Mouse (Mus musculus): ENCODE measurements around the gene Mgat2. TPM values are rescaled to one million over a fixed set of nuclear protein-coding genes. Genes with fewer than 3 reads are reported as not detected.

Mgat2 gene
- 10.3 and 12.5 TPM in 2 replicates for polyA plus RNA-seq (2012; rRNA removed)

DNA sequence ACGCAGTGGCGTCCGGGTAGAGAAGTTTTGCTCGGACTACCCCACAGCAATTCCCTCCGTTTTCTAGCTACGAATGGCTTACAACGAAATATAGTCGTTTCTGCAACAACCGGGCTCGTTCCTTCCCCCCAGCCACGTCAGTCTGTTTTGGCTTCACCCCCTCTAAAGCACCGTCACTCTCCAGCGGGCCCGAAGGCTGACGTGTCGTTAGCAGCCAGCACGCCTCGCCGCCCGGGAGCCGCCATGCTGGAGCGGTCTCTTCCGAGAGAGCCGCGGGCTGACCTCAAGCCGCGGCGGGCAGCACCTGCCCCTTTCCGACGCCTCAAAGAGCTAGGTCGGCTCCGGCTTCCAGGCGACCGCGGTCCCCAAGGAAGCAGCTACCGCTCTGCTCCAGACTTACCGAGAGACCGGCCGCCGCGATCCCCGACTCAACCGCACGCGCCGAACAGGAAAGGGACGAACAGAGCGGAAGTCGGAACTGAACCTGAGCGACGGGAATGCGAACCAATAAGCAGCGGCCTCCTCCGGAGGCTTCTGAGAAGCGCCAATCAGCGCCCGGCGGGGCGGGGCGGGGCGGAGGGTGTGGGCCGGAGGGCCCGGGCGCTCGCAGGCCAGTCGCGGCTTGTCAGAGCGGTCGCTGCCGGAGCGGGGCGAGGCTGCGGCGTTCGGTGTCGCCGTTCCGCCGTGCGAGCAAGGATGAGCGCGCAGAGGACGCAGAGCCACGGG, at the start of gene Mgat2, which contains the start of gene Rpl36al:
Gene Mgat2, plus strand, starts transcription at position 575 of the 726 bp plus-strand sequence.
Gene Rpl36al, minus strand, starts transcription at position 501 of the 726 bp plus-strand sequence.

DNA sequence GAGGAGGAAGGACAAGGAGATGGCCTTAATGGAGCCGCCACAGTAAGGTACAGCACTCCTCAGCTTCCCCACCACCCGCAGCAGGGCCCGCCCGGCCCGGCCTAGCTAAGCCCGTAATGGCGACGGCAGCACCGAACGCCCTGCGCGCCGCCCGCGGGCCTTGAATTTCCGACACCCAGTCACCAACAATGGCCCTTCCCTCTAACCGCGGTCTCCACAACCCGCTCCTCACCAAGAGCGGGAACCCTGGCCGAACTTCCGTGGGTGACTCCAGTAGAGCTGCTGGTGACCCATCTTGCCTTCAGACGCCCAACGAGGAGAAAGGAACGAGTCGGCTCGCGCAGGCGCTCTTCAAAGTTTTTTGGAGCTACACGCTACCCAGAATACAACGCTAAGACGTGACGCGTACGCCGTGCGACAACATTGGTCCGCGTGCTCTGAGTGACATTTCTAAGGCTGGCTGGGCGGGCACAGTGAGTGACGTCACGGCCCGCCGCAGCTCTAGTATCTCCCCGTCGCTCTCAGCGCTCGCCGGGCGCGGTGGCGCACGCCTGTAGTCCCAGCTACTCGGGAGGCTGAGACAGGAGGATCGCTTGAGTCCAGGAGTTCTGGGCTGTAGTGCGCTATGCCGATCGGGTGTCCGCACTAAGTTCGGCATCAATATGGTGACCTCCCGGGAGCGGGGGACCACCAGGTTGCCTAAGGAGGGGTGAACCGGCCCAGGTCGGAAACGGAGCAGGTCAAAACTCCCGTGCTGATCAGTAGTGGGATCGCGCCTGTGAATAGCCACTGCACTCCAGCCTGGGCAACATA, 25.0 kb upstream of the Mgat2 start, which contains the start of gene Rps29:
Gene Rps29, minus strand, starts transcription at position 422 of the 813 bp plus-strand sequence.

DNA sequence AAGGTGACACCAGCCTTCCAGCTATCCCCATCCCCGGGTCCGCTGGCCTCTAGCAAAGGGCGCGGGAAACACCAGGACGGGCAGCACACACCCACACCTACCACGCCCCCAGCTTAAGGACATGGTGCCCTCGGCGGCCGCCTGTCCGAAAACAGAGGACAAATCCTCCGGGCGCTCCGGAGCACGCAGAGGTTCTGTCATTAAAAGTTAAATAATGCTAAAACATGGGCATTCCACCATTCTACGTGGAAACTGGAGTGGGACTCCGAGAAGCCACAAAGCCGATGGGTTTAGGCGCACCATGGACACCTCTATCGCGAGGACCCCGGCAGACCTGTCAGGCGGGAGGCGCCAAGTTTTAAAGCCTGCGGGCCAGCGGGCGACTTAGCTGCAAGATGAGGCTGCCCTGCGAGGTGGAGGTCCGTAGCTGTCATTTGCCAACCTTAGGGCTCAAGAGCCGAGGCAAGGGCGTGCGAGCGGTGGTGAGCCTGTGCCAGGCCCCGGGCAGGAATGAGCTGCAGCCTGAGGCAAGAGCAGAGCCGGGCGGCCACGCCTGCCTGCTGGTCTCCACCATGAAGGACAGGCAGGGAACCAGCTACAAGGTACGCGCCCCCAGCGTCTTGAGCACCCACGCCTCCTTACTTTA, 15.4 kb upstream of the Mgat2 start, which contains the start of gene Lrr1:
Gene Lrr1, plus strand, starts transcription at position 354 of the 646 bp plus-strand sequence.

DNA sequence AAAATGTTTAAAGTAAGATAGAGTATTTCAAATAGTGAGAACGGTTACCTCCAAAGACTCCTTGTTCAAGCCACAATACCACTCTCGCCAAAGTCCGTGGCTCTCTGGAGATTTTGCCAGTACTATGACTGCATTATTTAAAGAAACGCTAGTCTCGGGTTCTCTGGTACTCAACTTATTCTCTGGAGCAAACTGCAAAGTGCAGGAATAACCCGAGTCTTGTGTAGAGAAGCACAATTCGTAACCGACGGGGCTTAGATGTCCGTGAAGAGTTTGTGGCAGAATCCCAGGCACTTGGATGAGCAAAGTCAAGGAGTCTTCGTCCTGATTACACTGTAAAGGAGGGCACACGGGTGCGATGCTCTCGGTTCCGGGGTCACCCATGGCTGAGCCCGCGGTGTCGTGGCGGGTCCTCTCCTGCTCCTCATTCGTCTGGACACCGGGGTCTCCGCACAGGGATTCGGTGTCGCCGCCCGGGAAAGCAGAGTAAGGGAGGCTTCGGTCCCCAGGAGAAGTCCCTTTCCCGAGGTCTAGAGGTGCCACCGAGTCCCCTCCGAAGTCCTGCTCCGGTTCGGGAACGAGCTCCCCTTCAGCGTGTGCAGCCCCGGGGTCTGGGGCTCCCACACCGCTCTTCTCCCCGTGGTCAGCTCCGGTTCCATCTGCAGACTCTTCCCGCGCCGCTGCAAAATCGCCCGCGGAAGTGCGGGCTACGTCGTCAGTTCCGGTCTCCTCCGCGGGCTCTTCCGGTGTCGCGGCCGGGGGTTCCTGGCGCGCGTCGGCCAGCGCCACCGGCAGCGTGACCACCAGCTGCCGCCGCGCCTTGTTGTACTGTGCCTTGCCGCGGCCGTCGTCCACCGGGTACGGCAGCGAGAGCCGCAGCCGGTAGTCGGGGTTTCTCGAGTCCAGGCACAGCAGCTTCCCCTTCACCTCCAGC, 12.8 kb downstream of the Mgat2 start, which contains the start of gene Gm49383:
Gene Gm49383, minus strand, starts transcription at position 661 of the 934 bp plus-strand sequence.

DNA sequence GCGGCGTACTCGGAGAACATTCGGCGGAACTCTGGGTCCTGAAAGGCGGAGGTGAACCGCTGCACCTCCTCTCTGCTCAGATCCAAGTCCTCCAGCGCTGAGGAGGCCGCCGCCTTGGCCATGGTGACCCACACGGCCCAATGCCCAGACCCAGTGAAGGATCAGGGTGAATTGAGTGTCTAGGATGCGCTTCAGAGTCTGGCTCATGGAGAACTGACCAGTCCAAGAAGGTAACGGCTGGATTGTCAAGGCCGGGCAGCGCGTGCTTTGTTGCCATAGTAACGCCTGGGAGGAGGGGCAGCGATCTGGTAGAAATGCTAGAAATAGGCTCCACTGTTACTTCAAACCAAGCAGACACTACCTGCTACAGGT, 14.2 kb downstream of the Mgat2 start, which contains the start of gene Dnaaf2:
Gene Dnaaf2, minus strand, starts transcription at position 266 of the 372 bp plus-strand sequence.

DNA sequence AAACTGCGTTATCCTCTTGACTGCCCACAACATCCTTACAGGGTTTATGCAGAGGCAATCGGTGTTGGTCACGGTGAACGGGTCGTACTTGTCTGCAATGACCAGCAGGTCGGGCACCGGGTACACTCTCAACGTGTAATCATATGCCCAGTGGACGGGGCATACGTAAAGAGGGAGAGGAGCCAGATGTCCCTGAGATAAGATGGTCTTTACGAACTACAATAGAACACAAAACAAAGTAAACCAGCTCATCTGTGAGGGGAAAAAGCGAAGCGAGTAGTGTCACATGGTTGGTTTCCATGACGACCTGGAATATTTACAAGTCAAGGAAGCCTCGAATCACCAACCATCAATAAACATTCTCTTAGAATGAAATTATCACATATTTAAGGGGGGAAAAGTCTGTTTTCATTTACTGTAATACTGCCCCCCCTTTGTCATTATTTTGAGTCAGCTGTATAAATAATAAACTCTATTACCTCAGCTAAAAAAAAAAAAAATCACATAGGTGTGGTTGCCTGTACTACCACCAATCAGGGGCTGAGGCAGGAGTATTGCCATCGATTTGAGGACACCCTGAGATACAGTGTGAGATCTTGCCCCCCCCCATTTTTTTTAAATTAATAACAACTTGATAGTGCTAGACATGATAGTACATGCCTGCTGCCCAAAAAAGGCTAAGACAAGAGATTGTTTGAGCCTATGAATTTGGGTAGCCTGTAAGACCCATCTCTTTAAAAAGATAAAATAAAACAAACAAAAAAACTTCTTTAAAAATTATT, 20.3 kb downstream of the Mgat2 start, which contains the start of gene Gm49384:
Gene Gm49384, minus strand, starts transcription at position 216 of the 782 bp plus-strand sequence.

DNA sequence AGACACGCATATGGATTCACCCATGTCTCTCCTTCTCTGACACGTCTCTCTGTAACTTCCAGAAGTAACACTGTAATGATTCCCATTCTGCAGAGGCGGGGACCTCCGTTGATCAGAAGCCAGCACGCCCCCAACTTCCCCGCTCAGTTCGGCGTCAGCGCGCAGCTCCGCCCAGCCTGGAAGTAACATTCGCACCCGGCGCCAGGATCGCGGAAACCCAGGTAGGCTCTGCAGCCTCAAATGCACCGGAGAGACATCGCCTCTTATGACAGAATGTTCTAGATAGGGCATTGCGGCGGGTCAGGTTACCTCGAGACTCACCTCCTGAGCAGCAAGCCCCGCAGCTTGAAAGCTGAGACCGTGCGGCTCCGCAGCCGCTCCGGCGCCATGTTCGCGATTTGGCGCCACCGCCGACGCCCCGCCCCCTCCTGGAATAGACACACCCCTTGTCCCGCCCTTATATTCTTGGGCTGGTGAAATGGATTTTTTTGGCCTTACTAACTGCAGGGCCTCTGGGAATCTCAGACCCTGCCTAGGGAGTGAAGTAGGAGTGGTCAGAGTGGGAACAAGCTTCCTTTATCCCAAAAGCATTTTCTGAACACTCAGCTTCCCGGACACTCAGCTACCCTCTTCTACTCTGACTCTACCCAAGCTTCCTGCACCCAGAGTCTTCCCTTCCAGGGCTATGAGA, 44.0 kb downstream of the Mgat2 start, which contains the start of gene Pole2:
Gene Pole2, minus strand, starts transcription at position 420 of the 691 bp plus-strand sequence.

Other genes starting within 250 kb of the Mgat2 start
- 1,487 and 1,680 TPM in 2 replicates for gene Rps29, start 25.0 kb upstream of the Mgat2 start, polyA plus RNA-seq (2012; rRNA removed)
- gene Lrr1, start 15.3 kb upstream of the Mgat2 start, polyA plus RNA-seq (2012; rRNA removed), result 11.7 and 13.8 TPM in 2 replicates
- 563 and 595 TPM in 2 replicates for gene Rpl36al, start 74 bp upstream of the Mgat2 start, polyA plus RNA-seq (2012; rRNA removed)
- gene Gm49383, start 12.9 kb downstream of the Mgat2 start, polyA plus RNA-seq (2012; rRNA removed), result 5.1 and 6.2 TPM in 2 replicates
- 2.9 and 3.6 TPM in 2 replicates for gene Dnaaf2, start 14.3 kb downstream of the Mgat2 start, polyA plus RNA-seq (2012; rRNA removed)
- 7.2 and 8.7 TPM in 2 replicates for gene Gm49384, start 20.1 kb downstream of the Mgat2 start, polyA plus RNA-seq (2012; rRNA removed)
- gene Pole2, start 44.0 kb downstream of the Mgat2 start, polyA plus RNA-seq (2012; rRNA removed), result 26.3 and 30.3 TPM in 2 replicates
- gene Klhdc1, start 57.0 kb downstream of the Mgat2 start, polyA plus RNA-seq (2012; rRNA removed), result 0.86 and 1.7 TPM in 2 replicates
- 41.5 and 47.7 TPM in 2 replicates for gene Klhdc2, start 112.5 kb downstream of the Mgat2 start, polyA plus RNA-seq (2012; rRNA removed)
- gene Nemf, start 173.0 kb downstream of the Mgat2 start, polyA plus RNA-seq (2012; rRNA removed), result 12.4 and 13.3 TPM in 2 replicates
- 39.8 and 46.5 TPM in 2 replicates for gene Arf6, start 188.0 kb downstream of the Mgat2 start, polyA plus RNA-seq (2012; rRNA removed)
- 0.15 and 0.16 TPM in 2 replicates for gene Gm9887, start 188.3 kb downstream of the Mgat2 start, polyA plus RNA-seq (2012; rRNA removed)

Data from liver, embryonic 14 days (tissue).